Mouse (Mus musculus) liver, adult 2 months (tissue): ENCODE data around the gene Nme1. TPM values are rescaled to one million over a fixed set of nuclear protein-coding genes. Genes with fewer than 3 reads are reported as not detected.

Experiments
- DNase-seq: peaks from one replicate; pipeline ENCODE4 v3.0.0-alpha.2; 2011; ENCODE audit warnings: low read depth, low spot score; ENCODE audit errors: extremely low read depth
- H3K27ac ChIP-seq: fragments of 200-500 bp; replicated peaks from 2 replicates; pipeline ENCODE4 v1.5.1; 2012; ENCODE audit warnings: low read depth, mild to moderate bottlenecking, control low read depth, inconsistent platforms, low read length; ENCODE audit not compliant: insufficient read depth
- H3K27me3 ChIP-seq: fragments of 200-500 bp; 2 replicates; pipeline ENCODE4 v1.6.1; 2012; ENCODE audit warnings: mild to moderate bottlenecking, moderate library complexity, low read length, inconsistent platforms; ENCODE audit not compliant: control insufficient read depth, insufficient read depth
- H3K36me3 ChIP-seq: fragments of 200-500 bp; 2 replicates; pipeline ENCODE4 v1.6.1; 2012; ENCODE audit warnings: low read length, inconsistent platforms; ENCODE audit not compliant: control insufficient read depth, insufficient read depth
- H3K4me1 ChIP-seq: fragments of 200-500 bp; 2 replicates; pipeline ENCODE4 v1.6.1; 2011; ENCODE audit warnings: low read length; ENCODE audit not compliant: control insufficient read depth, insufficient read depth
- H3K4me3 ChIP-seq: fragments of 200-500 bp; 2 replicates; pipeline ENCODE4 v1.5.1; 2011; ENCODE audit warnings: low read depth, mild to moderate bottlenecking, control low read depth, low read length, moderate library complexity; ENCODE audit not compliant: insufficient read depth
- H3K79me2 ChIP-seq: fragments of 200-500 bp; 2 replicates; pipeline ENCODE4 v1.6.1; 2012; ENCODE audit warnings: inconsistent platforms, mild to moderate bottlenecking, low read length, moderate library complexity; ENCODE audit not compliant: control insufficient read depth, insufficient read depth
- H3K9ac ChIP-seq: fragments of 200-500 bp; 2 replicates; pipeline ENCODE4 v1.6.1; 2012; ENCODE audit warnings: low read depth, mild to moderate bottlenecking, control low read depth, inconsistent platforms, low read length
- CTCF ChIP-seq: fragments of 200-500 bp; IDR thresholded peaks from 2 replicates; pipeline ENCODE4 v1.5.1; 2011; ENCODE audit warnings: low read depth, low read length, control low read depth
- POLR2A ChIP-seq: fragments of 200-500 bp; IDR thresholded peaks from 2 replicates; pipeline ENCODE4 v1.6.1; 2011; ENCODE audit warnings: low read length, control low read depth; ENCODE audit not compliant: insufficient read depth; ENCODE audit errors: extremely low read depth
- WGBS: fragments of 180-500 bp; shearing (Covaris S2); methylation state at CpG from one replicate; pipeline ENCODE4 v1.1.7; 2018; 5-methylcytosine and 5-hydroxymethylcytosine counted together
- polyA plus RNA-seq: library from polyadenylated mRNA; depleted of rRNA; stranded (reverse); fragments of >200 nt; gene quantifications from 2 replicates; pipeline ENCODE4 v1.2.3, GENCODE M21; 2012; rRNA removed
- total RNA-seq: library from RNA; depleted of rRNA; stranded (reverse); fragments of >200 nt; gene quantifications from 2 replicates; pipeline ENCODE4 v1.2.3, GENCODE M21; 2014; rRNA removed

Nme1 gene
- 20.7 and 36.2 TPM in 2 replicates for total RNA-seq
- 73.7 and 83.2 TPM in 2 replicates for polyA plus RNA-seq

DNA sequence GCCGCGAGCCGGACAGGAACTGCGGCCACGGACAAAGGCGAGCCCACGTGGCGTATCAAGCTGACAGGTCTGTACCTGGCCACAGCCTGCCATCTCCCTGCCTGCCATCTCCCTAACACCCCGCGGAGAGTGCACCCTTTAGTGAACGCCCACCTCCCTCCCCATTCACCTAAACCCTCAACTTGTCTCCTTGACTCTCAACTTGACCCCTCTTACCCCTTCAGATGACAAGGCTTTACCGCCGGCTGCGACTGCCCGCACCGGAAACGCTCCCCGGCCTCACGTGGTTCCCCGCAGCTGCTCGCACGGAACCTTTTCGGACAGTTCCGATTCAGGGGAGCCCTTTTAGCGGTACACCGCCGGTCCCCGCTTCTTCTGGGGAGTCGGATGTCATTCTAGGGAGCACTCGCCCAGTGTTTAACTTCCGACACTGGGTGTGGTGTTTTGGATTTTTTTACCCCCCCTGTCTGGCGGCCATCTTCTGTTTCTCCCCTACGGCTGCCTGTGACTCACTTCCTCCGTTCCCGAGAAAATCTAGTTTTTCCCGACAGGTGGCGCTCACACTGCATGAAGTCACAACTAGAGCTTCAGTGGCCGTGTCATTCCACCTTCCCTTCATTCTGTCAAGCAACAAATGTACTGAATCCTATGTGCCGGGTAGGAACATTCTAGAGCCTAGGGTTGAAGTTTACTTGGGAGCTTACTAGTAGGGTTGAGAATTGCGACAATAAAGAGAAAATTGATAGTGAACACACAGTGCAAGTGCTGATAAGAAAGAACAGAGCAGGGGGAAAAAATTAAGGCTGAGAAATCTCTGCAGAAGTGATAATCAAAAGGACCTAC, at the start of gene Nme1, which contains the start of gene Gm20390:
Nme1 (minus strand) TSS at position 517 of the 843 bp plus-strand sequence.
Gm20390 (minus strand) TSS at position 289 of the 843 bp plus-strand sequence.
- Histone ChIP-seq H3K36me3 (peaks cover 13% of the 10 kb centered on the region), H3K79me2 (no peaks in the 10 kb centered on the region), H3K27me3 (no peaks in the 10 kb centered on the region), H3K9ac (peak within 1 kb of the TSS; percentile 70), H3K4me1 (peaks cover 4% of the 10 kb centered on the region; the same call in 1 of the 2 replicates), H3K4me3 (peak within 1 kb of the TSS; percentile 69), H3K27ac (peak within 1 kb of the TSS; percentile 37)
- TF ChIP-seq POLR2A (0 out of 2 replicates have a peak, but pooled peaks have one; percentile 27), CTCF (peak; percentile 71)
- DNase-seq: peak; percentile 95
- WGBS: under 1% methylated on average over 40 of the region's 40 CpGs

DNA sequence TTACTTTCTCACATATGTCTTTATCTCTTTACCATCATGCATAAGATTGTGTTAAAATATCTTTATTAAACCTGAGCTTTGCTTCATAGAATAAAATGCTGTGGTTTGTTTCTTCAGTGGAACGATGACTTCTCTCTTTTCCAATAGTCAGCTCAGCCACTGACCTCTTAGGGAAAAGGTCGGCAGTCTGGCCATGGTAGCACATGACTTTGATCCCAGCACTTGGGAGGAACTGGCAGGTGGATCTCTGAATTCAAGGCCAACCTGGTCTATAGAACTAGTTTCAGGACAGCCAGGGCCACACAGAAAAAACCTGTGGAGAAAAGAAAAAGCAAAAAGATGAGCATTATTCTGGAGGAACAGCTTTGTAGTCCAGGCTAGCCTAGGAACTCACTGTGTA, 35.0 kb upstream of the Nme1 start:
- H3K9ac ChIP-seq: no peak overlapping the region
- peaks cover 36% of the 10 kb centered on the region for H3K79me2 ChIP-seq
- H3K27ac ChIP-seq: no peak overlapping the region
- no peaks in the 10 kb centered on the region for H3K27me3 ChIP-seq
- TF ChIP-seq CTCF: no peak
- TF ChIP-seq POLR2A: no peak
- H3K4me3 ChIP-seq: no peak overlapping the region
- H3K4me1 ChIP-seq: peaks cover 19% of the 10 kb centered on the region
- H3K36me3 ChIP-seq: no peaks in the 10 kb centered on the region
- DNase-seq: peak; percentile 78
- 12% methylated on average over 2 of the region's 2 CpGs for WGBS

DNA sequence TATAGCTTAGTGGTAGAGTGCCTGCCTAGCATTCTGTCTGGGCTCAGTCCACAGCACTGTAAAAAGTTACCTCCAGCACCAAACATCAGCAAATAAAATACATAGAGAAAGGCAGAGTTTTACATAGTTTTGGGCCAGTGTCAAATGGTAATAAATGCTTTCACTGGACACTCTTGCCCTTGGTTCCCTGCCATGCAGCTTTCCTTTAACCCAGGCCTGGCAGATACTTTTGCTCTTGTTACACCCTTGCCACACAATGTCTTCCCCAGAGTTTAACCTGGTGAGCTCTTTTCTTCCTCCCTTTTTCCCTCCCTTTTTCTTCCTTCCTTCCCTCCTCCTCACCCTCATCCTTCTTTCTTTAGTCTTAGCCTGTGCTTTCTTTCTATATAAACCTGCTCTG, 31.0 kb upstream of the Nme1 start:
- no peaks in the 10 kb centered on the region for H3K27me3 ChIP-seq
- no peaks in the 10 kb centered on the region for H3K36me3 ChIP-seq
- H3K27ac ChIP-seq: peak overlapping the region; percentile 18
- H3K4me1 ChIP-seq: peaks cover 23% of the 10 kb centered on the region
- TF ChIP-seq POLR2A: no peak
- TF ChIP-seq CTCF: no peak
- H3K79me2 ChIP-seq: peaks cover 29% of the 10 kb centered on the region
- H3K4me3 ChIP-seq: no peak overlapping the region
- no peak overlapping the region for H3K9ac ChIP-seq
- DNase-seq: peak; percentile 65

DNA sequence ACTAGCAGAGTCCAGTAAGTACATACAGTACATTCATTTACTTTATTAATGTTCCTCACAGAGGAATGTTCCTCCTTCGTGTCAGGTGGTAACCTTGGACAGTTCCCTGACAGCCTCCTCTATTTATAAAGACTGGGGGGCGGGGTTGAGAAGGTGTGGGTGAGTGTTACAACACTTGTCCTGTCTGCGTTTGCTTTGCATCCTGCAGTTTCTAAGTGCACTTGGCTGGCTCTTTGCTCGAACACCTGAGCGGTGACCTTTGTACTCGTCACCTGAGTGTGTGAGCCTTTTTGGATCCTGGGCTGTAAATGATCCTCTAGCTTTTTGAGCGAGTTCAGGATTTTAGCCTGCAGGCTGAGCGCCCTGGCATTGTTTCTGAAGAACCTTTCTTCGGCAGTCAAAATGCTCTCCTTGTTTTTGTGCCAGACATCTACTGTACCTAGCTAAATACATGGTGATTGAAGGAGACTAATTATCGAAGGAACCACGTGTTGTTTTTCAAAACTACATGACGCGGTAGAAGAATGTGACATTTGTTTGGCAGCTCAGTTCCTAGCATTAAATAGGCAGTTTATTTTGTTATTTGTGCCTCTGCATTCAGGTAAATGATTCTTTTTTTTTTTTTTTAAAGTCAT, 28.9 kb upstream of the Nme1 start:
- H3K4me1 ChIP-seq: peaks cover 20% of the 10 kb centered on the region
- H3K4me3 ChIP-seq: peak overlapping the region; percentile 84
- 8% methylated on average over 13 of the region's 13 CpGs for WGBS
- H3K27me3 ChIP-seq: no peaks in the 10 kb centered on the region
- peaks cover 20% of the 10 kb centered on the region for H3K79me2 ChIP-seq
- TF ChIP-seq POLR2A (no peak), CTCF (no peak)
- no peak overlapping the region for H3K9ac ChIP-seq
- peak overlapping the region; percentile 83 for H3K27ac ChIP-seq
- no peaks in the 10 kb centered on the region for H3K36me3 ChIP-seq
- peak; percentile 99 for DNase-seq

DNA sequence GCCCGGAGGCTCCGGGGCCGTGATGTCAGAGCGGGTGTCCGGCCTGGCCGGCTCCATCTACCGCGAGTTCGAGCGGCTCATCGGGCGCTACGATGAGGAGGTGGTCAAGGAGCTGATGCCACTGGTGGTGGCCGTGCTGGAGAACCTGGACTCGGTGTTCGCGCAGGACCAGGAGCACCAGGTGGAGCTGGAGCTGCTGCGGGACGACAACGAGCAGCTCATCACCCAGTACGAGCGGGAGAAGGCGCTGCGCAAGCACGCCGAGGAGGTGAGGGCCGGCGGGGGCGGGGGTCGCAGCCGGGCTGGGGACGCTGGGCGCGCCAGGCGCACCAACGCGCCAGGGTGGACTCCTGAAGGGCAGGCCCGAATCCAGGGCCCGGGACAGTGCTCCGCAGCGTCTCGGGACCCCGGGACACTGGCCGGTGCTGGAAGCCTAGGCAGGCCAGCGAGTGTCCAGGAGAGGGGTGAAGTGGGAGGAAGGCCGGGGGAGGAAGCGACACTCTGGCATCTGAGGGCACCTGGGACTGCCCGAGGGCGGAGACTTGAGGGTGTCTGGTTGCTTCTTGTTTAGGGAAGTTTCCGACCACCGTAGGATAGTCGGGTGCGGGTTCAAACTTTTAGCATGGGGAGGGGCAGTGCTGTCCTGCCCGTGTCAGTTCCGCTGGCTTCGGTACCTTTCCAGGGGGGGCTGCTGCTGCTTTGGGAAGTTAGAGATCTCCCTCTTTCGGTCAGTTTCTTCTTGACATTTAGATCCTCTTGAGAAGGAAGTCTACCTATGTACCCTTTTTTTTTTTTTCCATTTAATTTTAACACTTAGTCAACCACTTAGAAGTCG, 28.2 kb upstream of the Nme1 start:
- Histone ChIP-seq H3K9ac (peak overlapping the region; percentile 96), H3K27me3 (no peaks in the 10 kb centered on the region), H3K27ac (peak overlapping the region; percentile 83), H3K4me3 (peak overlapping the region; percentile 84), H3K36me3 (no peaks in the 10 kb centered on the region), H3K79me2 (peaks cover 18% of the 10 kb centered on the region), H3K4me1 (peaks cover 20% of the 10 kb centered on the region)
- DNase-seq: no peak
- WGBS: under 1% methylated on average over 58 of the region's 58 CpGs
- TF ChIP-seq POLR2A: 0 out of 2 replicates have a peak, but pooled peaks have one; percentile 7
- 0 out of 2 replicates have a peak, but pooled peaks have one; percentile 14 for TF ChIP-seq CTCF
